Mouse (Mus musculus): ENCODE data around the gene Zbed5.

DNA sequence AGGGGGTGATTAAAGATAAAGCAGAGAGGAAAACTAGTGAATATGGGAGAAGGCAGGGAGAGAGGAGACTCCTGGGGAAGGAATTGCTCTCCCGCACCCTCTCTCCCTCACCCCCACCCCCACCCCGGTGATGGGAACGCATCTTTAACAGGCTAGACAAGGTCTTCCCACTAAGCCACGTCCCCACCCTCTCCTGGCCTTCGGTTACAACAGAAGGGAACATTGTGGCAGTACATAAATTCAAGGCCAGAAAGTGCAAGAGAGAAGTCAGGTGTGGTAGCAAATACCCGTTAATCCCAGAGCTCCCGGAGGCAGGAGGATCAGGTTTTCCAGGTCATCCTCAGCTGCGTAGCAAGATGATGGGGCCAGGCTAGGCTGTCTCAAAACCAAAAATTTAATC, 23.8 kb downstream of the Zbed5 start:
- TF ChIP-seq POLR2A (IDR thresholded peaks at IDR 0.05; ENCODE audit: borderline replicate concordance, control insufficient read depth, low read depth, low read length) (no peak), CTCF (IDR thresholded peaks at IDR 0.05; ENCODE audit: control insufficient read depth, insufficient read depth, low read length) (no peak)
